Mouse (Mus musculus): ENCODE data around the gene Gemin4.

DNA sequence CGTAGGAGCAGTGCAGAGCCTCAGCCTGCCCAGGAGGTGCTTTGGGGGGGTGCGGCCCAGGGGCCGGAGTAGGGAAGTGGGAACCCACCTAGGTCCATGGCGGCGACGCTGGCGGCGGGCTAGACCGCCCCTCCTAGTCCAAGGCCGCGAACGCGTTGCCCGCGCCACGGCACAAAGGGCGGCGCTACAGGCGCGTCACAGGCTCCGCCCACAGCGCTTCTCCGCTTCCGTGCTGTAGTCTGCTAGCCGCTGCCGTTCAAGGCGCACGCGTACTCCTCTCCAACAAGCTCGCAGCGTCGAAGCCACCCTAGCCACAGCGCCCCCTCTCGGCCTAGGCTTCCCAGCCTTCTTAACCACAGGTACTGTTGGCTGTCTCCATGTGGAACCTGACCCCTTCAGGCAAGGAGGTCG lies at the start of gene Gemin4, which contains the start of gene Dbil5:
- peak; percentile 62; the same call in 1 of the 2 replicates for TF ChIP-seq HCFC1 (IDR thresholded peaks at IDR 0.05; ENCODE audit: borderline replicate concordance, insufficient read depth, low read length)
- no peak for TF ChIP-seq ZNF384 (IDR thresholded peaks at IDR 0.05; ENCODE audit: low read depth, low read length)
- TF ChIP-seq CHD2 (IDR thresholded peaks at IDR 0.05; ENCODE audit: low read depth, low read length) = no peak
